Mouse (Mus musculus): ENCODE results near the gene Olfr1508. TPM values are rescaled to one million over a fixed set of nuclear protein-coding genes. Genes with fewer than 3 reads are reported as not detected.

Olfr1508 gene
- polyA plus RNA-seq (2014; fragmentation: Illumina TruSeq; extraction: RNeasy Lipid Tissue Mini Kit (QIAGEN cat#74804); ENCODE audit: low read depth, low replicate concordance) = not detected

GRCm38 (mm10) chr14:52467395-52467794 is at the start of gene Olfr1508:
Gene Olfr1508, minus strand, starts transcription at chr14:52467495.

GRCm38 (mm10) chr14:52495516-52495915 is 28.2 kb upstream of the Olfr1508 start, which contains the start of gene Olfr1507:
Gene Olfr1507, minus strand, starts transcription at chr14:52495749.

GRCm38 (mm10) chr14:52442690-52443089 is 24.6 kb downstream of the Olfr1508 start, which contains the start of gene Olfr1509:
Gene Olfr1509, plus strand, starts transcription at chr14:52442990.

GRCm38 (mm10) chr14:52414273-52414672 is 53.0 kb downstream of the Olfr1508 start, which contains the start of gene Olfr1510:
Gene Olfr1510, minus strand, starts transcription at chr14:52414373.

Other genes starting within 250 kb of the Olfr1508 start
- 10.4 TPM for gene Chd8, start 209.7 kb downstream of the Olfr1508 start, polyA plus RNA-seq (2014; fragmentation: Illumina TruSeq; extraction: RNeasy Lipid Tissue Mini Kit (QIAGEN cat#74804); ENCODE audit: low read depth, low replicate concordance)
- gene Tox4, start 188.3 kb downstream of the Olfr1508 start, polyA plus RNA-seq (2014; fragmentation: Illumina TruSeq; extraction: RNeasy Lipid Tissue Mini Kit (QIAGEN cat#74804); ENCODE audit: low read depth, low replicate concordance) = 15.6 TPM
- gene Rab2b, start 187.9 kb downstream of the Olfr1508 start, polyA plus RNA-seq (2014; fragmentation: Illumina TruSeq; extraction: RNeasy Lipid Tissue Mini Kit (QIAGEN cat#74804); ENCODE audit: low read depth, low replicate concordance) = 3.4 TPM
- gene Mettl3, start 162.4 kb downstream of the Olfr1508 start, polyA plus RNA-seq (2014; fragmentation: Illumina TruSeq; extraction: RNeasy Lipid Tissue Mini Kit (QIAGEN cat#74804); ENCODE audit: low read depth, low replicate concordance) = 16.2 TPM
- gene Sall2, start 138.7 kb downstream of the Olfr1508 start, polyA plus RNA-seq (2014; fragmentation: Illumina TruSeq; extraction: RNeasy Lipid Tissue Mini Kit (QIAGEN cat#74804); ENCODE audit: low read depth, low replicate concordance) = 0.66 TPM
- not detected for gene Olfr1513, start 111.1 kb downstream of the Olfr1508 start, polyA plus RNA-seq (2014; fragmentation: Illumina TruSeq; extraction: RNeasy Lipid Tissue Mini Kit (QIAGEN cat#74804); ENCODE audit: low read depth, low replicate concordance)
- not detected for gene Olfr1512, start 88.3 kb downstream of the Olfr1508 start, polyA plus RNA-seq (2014; fragmentation: Illumina TruSeq; extraction: RNeasy Lipid Tissue Mini Kit (QIAGEN cat#74804); ENCODE audit: low read depth, low replicate concordance)
- not detected for gene Olfr1511, start 70.1 kb downstream of the Olfr1508 start, polyA plus RNA-seq (2014; fragmentation: Illumina TruSeq; extraction: RNeasy Lipid Tissue Mini Kit (QIAGEN cat#74804); ENCODE audit: low read depth, low replicate concordance)
- gene Olfr1510, start 53.1 kb downstream of the Olfr1508 start, polyA plus RNA-seq (2014; fragmentation: Illumina TruSeq; extraction: RNeasy Lipid Tissue Mini Kit (QIAGEN cat#74804); ENCODE audit: low read depth, low replicate concordance) = not detected
- gene Olfr1509, start 24.5 kb downstream of the Olfr1508 start, polyA plus RNA-seq (2014; fragmentation: Illumina TruSeq; extraction: RNeasy Lipid Tissue Mini Kit (QIAGEN cat#74804); ENCODE audit: low read depth, low replicate concordance) = not detected
- not detected for gene Olfr1507, start 28.3 kb upstream of the Olfr1508 start, polyA plus RNA-seq (2014; fragmentation: Illumina TruSeq; extraction: RNeasy Lipid Tissue Mini Kit (QIAGEN cat#74804); ENCODE audit: low read depth, low replicate concordance)

Measured in liver, adult 10 weeks (tissue).